Mouse (Mus musculus): ENCODE data around the gene Atg16l2. TPM values are rescaled to one million over a fixed set of nuclear protein-coding genes. Genes with fewer than 3 reads are reported as not detected.
A peak's percentile ranks its signal among the peaks of the same experiment; 100 is the strongest.

Atg16l2 gene
- polyA plus RNA-seq, 1 experiment from 2014 or later: 23.0 TPM

- no peaks in the 10 kb centered on the region for H3K9me3 ChIP-seq (replicated peaks)
- no peak for DNase-seq (ENCODE audit: low spot score)
- no peak overlapping the region for H3K27ac ChIP-seq
- no peaks in the 10 kb centered on the region for H3K4me1 ChIP-seq
- H3K27me3 ChIP-seq (ENCODE audit: low read depth, poor library complexity, severe bottlenecking): no peaks in the 10 kb centered on the region
- H3K36me3 ChIP-seq: no peaks in the 10 kb centered on the region
- no peak overlapping the region for H3K4me3 ChIP-seq
- WGBS: 78% methylated on average over 10 of the region's 10 CpGs
Measured at GRCm38 (mm10) chr7:101330074-101330840, 28.2 kb upstream of the Atg16l2 start.

GRCm38 (mm10) chr7:101329606-101330005 lies 27.6 kb upstream of the Atg16l2 start:
- Histone ChIP-seq H3K36me3 (no peaks in the 10 kb centered on the region), H3K4me3 (no peak overlapping the region), H3K4me1 (no peaks in the 10 kb centered on the region), H3K27me3 (ENCODE audit: low read depth, poor library complexity, severe bottlenecking) (no peaks in the 10 kb centered on the region), H3K27ac (no peak overlapping the region), H3K9me3 (replicated peaks) (no peaks in the 10 kb centered on the region)
- WGBS: 74% methylated on average over 4 of the region's 4 CpGs
- no peak for DNase-seq (ENCODE audit: low spot score)

GRCm38 (mm10) chr7:101328621-101329158 lies 26.6 kb upstream of the Atg16l2 start:
- Histone ChIP-seq H3K27ac (no peak overlapping the region), H3K27me3 (ENCODE audit: low read depth, poor library complexity, severe bottlenecking) (peaks cover 4% of the 10 kb centered on the region; the same call in 1 of the 2 replicates), H3K9me3 (replicated peaks) (no peaks in the 10 kb centered on the region), H3K36me3 (no peaks in the 10 kb centered on the region), H3K4me1 (no peaks in the 10 kb centered on the region), H3K4me3 (no peak overlapping the region)
- 72% methylated on average over 4 of the region's 4 CpGs for WGBS
- DNase-seq (ENCODE audit: low spot score): no peak

GRCm38 (mm10) chr7:101327786-101328185 lies 25.7 kb upstream of the Atg16l2 start:
- Histone ChIP-seq H3K9me3 (replicated peaks) (no peaks in the 10 kb centered on the region), H3K27me3 (ENCODE audit: low read depth, poor library complexity, severe bottlenecking) (peaks cover 12% of the 10 kb centered on the region), H3K4me1 (peaks cover 3% of the 10 kb centered on the region; the same call in 1 of the 2 replicates), H3K36me3 (no peaks in the 10 kb centered on the region), H3K4me3 (no peak overlapping the region), H3K27ac (no peak overlapping the region)
- WGBS: 85% methylated on average over 2 of the region's 2 CpGs
- DNase-seq (ENCODE audit: low spot score): no peak

GRCm38 (mm10) chr7:101327263-101327662 lies 25.2 kb upstream of the Atg16l2 start:
- H3K36me3 ChIP-seq: no peaks in the 10 kb centered on the region
- no peak overlapping the region for H3K27ac ChIP-seq
- DNase-seq (ENCODE audit: low spot score): no peak
- no peaks in the 10 kb centered on the region for H3K9me3 ChIP-seq (replicated peaks)
- peaks cover 5% of the 10 kb centered on the region for H3K4me1 ChIP-seq
- H3K4me3 ChIP-seq: no peak overlapping the region
- H3K27me3 ChIP-seq (ENCODE audit: low read depth, poor library complexity, severe bottlenecking): peaks cover 17% of the 10 kb centered on the region
- WGBS: 60% methylated on average over 5 of the region's 5 CpGs

GRCm38 (mm10) chr7:101326006-101326405 lies 24.0 kb upstream of the Atg16l2 start:
- H3K9me3 ChIP-seq (replicated peaks): no peaks in the 10 kb centered on the region
- H3K27ac ChIP-seq: no peak overlapping the region
- no peak overlapping the region for H3K4me3 ChIP-seq
- H3K27me3 ChIP-seq (ENCODE audit: low read depth, poor library complexity, severe bottlenecking): peaks cover 30% of the 10 kb centered on the region
- no peak for DNase-seq (ENCODE audit: low spot score)
- peaks cover 17% of the 10 kb centered on the region for H3K4me1 ChIP-seq
- WGBS: 88% methylated on average over 5 of the region's 5 CpGs
- no peaks in the 10 kb centered on the region for H3K36me3 ChIP-seq

- 64% methylated on average over 6 of the region's 6 CpGs for WGBS
- Histone ChIP-seq H3K9me3 (replicated peaks) (no peaks in the 10 kb centered on the region), H3K36me3 (no peaks in the 10 kb centered on the region), H3K4me1 (peaks cover 27% of the 10 kb centered on the region), H3K27ac (no peak overlapping the region), H3K4me3 (no peak overlapping the region), H3K27me3 (ENCODE audit: low read depth, poor library complexity, severe bottlenecking) (peaks cover 46% of the 10 kb centered on the region)
- DNase-seq (ENCODE audit: low spot score): no peak
Measured at GRCm38 (mm10) chr7:101324142-101324962, 22.3 kb upstream of the Atg16l2 start.

- Histone ChIP-seq H3K27me3 (ENCODE audit: low read depth, poor library complexity, severe bottlenecking) (peaks cover 55% of the 10 kb centered on the region), H3K36me3 (no peaks in the 10 kb centered on the region), H3K9me3 (replicated peaks) (no peaks in the 10 kb centered on the region), H3K4me1 (peaks cover 27% of the 10 kb centered on the region), H3K27ac (no peak overlapping the region), H3K4me3 (no peak overlapping the region)
- DNase-seq (ENCODE audit: low spot score): no peak
- WGBS: 77% methylated on average over 4 of the region's 4 CpGs
Measured at GRCm38 (mm10) chr7:101323141-101323594, 21.1 kb upstream of the Atg16l2 start.

- H3K27me3 ChIP-seq (ENCODE audit: low read depth, poor library complexity, severe bottlenecking): peaks cover 55% of the 10 kb centered on the region
- H3K4me3 ChIP-seq: peak overlapping the region; percentile 84
- peak; percentile 72 for DNase-seq (ENCODE audit: low spot score)
- under 1% methylated on average over 61 of the region's 61 CpGs for WGBS
- peak overlapping the region; percentile 84 for H3K27ac ChIP-seq
- H3K36me3 ChIP-seq: no peaks in the 10 kb centered on the region
- H3K4me1 ChIP-seq: peaks cover 27% of the 10 kb centered on the region
- no peaks in the 10 kb centered on the region for H3K9me3 ChIP-seq (replicated peaks)
Measured at GRCm38 (mm10) chr7:101321218-101321827, 19.3 kb upstream of the Atg16l2 start.

GRCm38 (mm10) chr7:101320399-101321217 lies 18.6 kb upstream of the Atg16l2 start:
- DNase-seq (ENCODE audit: low spot score): peak; percentile 78
- H3K4me1 ChIP-seq: peaks cover 27% of the 10 kb centered on the region
- no peaks in the 10 kb centered on the region for H3K9me3 ChIP-seq (replicated peaks)
- H3K27ac ChIP-seq: peak overlapping the region; percentile 84
- peak overlapping the region; percentile 84 for H3K4me3 ChIP-seq
- WGBS: 5% methylated on average over 37 of the region's 37 CpGs
- H3K36me3 ChIP-seq: no peaks in the 10 kb centered on the region
- H3K27me3 ChIP-seq (ENCODE audit: low read depth, poor library complexity, severe bottlenecking): peaks cover 55% of the 10 kb centered on the region

GRCm38 (mm10) chr7:101319796-101320195 lies 17.7 kb upstream of the Atg16l2 start:
- Histone ChIP-seq H3K27me3 (ENCODE audit: low read depth, poor library complexity, severe bottlenecking) (peaks cover 55% of the 10 kb centered on the region), H3K4me3 (no peak overlapping the region), H3K27ac (no peak overlapping the region), H3K9me3 (replicated peaks) (no peaks in the 10 kb centered on the region), H3K36me3 (no peaks in the 10 kb centered on the region), H3K4me1 (peaks cover 27% of the 10 kb centered on the region)
- DNase-seq (ENCODE audit: low spot score): no peak
- WGBS: 74% methylated on average over 1 of the region's 1 CpGs

GRCm38 (mm10) chr7:101318848-101319247 lies 16.8 kb upstream of the Atg16l2 start:
- peaks cover 27% of the 10 kb centered on the region for H3K4me1 ChIP-seq
- no peaks in the 10 kb centered on the region for H3K9me3 ChIP-seq (replicated peaks)
- WGBS: 72% methylated on average over 4 of the region's 4 CpGs
- H3K36me3 ChIP-seq: no peaks in the 10 kb centered on the region
- no peak for DNase-seq (ENCODE audit: low spot score)
- H3K27me3 ChIP-seq (ENCODE audit: low read depth, poor library complexity, severe bottlenecking): peaks cover 52% of the 10 kb centered on the region
- H3K27ac ChIP-seq: no peak overlapping the region
- H3K4me3 ChIP-seq: no peak overlapping the region
